Mouse (Mus musculus): ENCODE data around the gene Trabd2b.

DNA sequence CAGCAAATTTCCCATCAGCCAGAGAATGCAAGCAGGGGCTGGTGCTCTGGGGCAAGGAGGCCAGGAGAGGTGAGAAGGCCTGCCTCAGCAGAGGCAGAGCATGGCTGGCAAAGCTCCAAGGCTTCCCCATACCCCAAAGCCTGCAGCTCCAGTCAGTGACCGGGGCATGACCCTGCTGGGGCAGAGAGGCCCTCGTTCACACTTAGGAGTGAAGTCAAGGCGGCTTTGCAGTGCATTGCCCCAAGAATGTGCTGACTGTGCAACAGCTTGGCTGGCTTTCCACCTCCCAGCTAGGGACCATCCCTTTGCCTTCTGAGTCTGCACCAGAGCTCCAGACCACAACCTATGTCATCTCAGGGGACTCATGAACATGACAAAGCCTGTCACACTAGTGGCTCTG, 152.0 kb downstream of the Trabd2b start:
- TF ChIP-seq POLR2A (IDR thresholded peaks at IDR 0.05; ENCODE audit: insufficient read depth, low read depth, low read length) = no peak
- no peak for TF ChIP-seq CTCF (IDR thresholded peaks at IDR 0.05)
- no peak for TF ChIP-seq EP300 (IDR thresholded peaks at IDR 0.05; ENCODE audit: insufficient read depth, low read depth, low read length)

All from heart, adult 2 months (tissue).